Mouse (Mus musculus) liver, adult 2 months (tissue): Measurements from ENCODE around the gene Kansl3.

Experiments used
- CTCF ChIP-seq: fragments of 200-500 bp; IDR thresholded peaks from 2 replicates; pipeline ENCODE4 v1.5.1; 2011; ENCODE audit warnings: low read depth, low read length, control low read depth
- POLR2A ChIP-seq: fragments of 200-500 bp; IDR thresholded peaks from 2 replicates; pipeline ENCODE4 v1.6.1; 2011; ENCODE audit warnings: low read length, control low read depth; ENCODE audit not compliant: insufficient read depth; ENCODE audit errors: extremely low read depth

DNA sequence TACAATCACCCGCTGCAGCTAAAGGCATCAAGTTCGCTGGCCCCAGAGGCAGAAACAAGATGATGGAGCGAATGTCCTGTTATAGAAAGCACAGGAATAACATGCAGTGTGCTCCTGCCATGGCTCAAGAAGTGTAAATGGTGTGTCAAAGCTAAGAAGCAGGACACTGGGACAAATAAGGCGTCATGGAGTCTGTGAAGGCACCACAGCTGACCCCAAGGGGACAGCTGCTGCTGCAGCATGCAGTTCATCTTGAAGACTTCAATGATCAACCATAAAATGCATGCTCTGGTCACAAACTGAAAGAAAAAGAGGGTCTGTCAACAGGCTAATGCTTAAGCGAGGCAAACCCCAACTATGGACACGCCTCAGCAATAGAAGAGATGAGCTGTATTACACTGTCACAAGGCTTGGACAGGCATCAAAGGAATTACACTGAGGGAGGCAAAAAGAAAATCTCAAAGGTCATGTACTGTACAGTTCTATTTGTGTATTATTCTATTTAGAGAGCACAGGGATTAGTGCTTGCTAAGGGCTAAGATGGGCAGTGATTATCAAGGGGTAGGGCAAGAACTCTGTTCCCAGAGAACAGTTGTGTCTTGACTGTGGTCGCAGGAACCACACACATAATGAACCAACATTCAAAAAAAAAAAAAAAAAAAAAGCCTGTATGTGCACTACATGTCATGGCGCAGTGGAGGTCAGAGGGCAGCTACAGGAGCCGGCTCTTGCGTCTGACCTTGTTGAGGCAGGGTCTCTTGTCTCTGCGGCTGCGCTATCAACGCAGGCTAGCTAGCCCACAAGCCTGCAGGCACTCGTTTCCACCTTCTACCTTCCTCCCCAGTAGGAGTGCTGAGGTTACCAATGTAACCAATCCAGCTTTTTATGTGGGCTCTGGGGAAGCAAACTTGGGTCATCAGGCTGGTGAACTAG lies 35.8 kb downstream of the Kansl3 start:
- no peak for TF ChIP-seq CTCF
- no peak for TF ChIP-seq POLR2A
